Mouse (Mus musculus): Measurements from ENCODE around the gene Dgkq.
"Not testable (repeated sequence)": the region's sequence is repeated elsewhere in the genome, so short reads cannot be mapped to it uniquely, and the experiment has no call there.

Gene Dgkq

DNA sequence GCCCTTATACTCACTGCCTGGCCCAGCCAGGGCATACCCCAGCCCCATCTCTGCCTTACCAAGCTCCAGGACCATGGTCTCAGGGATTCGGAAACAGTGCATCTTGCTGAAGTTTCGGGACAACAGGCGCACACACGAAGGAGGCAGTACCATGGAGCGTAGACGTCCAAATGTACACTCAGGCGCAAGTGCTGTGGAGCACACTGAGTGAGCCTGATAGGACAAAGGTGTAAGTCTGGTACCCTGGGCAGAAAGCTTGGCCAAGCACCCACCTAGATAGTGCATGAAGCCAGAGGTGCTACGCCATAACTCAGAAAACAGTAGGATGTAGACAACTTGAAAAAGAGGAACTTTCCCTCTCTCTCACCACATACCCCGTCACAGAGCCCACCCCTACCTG lies 14.1 kb downstream of the Dgkq start:
- no peak for DNase-seq (ENCODE audit: extremely low spot score)

DNA sequence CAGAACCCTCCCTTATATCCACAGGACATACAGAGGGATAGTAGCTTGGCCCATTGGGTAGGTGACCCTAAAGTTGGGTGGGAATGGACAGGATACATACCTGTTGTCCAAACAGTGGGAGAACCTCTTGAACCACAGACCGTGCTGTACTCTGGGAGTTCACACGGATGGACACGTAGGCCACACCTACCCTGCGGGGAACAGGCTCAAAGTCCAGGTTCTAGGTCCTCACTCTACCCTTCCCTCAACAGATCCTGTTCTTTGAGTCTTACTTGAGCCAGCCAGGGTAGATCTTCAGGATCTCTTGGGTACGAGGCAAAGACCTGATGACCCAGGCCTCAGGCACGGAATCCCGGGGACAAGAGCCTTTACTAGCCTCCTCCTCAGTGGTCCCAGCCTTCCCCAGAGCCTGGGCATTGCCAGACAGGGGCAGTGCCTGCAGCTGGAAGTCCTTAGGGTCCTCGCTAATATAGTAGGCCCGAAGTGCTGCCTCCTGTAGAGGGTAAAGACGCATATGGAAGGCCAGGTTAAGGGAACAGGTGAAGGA lies 15.0 kb downstream of the Dgkq start:
- DNase-seq (ENCODE audit: extremely low spot score) = no peak

DNA sequence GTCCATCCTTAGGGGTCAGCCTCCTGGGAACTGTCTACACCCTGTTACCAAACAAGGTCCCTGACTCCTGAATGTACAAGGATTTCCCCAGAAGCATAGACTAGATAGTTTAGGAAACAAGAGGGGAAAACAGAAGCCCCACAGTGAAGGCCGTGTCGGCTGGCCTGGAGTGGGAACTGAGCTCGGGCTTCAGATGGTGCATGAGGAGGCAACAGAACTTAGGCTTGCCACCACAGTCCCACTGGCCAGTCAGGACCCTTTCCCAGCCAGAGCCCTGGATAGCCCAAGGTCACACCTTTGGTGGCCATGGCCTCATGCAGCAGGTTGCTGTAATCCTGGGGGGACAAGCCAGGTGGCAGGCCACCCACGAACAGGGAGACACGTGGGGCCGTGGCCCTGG lies 16.1 kb downstream of the Dgkq start:
- DNase-seq (ENCODE audit: extremely low spot score) = no peak

DNA sequence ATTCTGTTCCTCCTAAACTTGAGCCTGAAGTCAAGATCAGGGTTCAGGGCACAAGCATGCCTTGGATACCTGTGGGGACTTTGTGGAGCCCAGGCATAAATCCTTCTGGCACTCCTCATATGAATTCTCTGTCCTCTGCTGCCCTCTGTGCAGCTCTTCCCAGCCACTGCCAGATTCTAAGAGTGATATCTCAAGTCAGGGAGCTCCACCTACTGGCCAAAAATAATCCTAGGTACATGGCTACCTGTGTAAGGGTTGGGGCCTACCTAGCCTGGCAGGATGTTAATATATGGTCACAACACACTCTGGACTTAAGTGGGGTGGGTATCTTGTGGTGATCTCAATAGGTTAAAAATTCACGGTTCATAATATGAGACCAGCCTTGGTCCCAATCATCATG lies 17.6 kb downstream of the Dgkq start:
- DNase-seq (ENCODE audit: extremely low spot score) = peak; percentile 42

DNA sequence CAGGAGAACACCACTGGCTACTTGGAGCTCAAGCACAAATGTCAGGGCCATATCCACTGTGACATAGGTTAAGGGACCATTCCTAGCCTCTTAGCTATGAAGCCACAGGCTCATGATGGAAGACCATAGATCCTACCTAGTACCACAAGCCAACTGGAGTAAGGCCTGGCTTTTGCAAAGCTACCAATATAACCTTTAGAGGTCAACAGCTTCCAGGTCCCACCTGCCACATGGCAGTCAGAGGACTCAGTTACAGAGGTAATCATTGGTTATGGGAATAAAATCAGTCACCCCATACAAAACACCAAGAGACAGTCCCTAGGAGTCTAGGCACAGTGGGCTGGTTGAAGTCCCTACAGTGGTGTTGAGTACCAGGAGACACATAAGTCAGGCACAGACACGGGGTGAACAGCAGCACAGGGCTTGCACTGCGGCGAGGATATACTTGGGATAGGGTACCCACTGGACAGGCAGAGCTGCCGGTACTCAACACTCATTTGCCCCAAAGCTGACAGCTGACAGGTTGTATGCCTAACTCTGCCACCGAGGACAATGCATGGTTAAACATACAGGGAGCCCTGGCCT lies 18.2 kb downstream of the Dgkq start:
- DNase-seq (ENCODE audit: extremely low spot score) = no peak

DNA sequence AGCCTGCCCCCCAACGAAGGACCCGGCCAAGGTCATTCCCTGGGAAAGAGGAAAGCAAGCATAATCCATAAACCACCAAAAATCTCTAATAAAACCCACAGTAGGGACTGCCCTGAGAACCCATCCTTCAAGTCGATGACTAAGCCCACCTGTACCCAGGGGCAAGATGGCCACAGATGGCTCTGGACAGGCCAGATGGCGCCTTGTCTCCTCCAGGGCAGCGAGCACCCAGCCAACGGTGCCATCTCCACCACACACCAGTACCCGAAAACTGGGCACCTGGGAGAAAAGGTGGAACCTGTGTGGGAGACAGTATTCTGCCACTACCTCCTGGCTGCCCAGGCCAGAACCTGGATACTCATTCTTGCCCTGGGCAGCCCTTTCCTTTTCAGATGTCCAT lies 19.1 kb downstream of the Dgkq start:
- no peak for DNase-seq (ENCODE audit: extremely low spot score)

DNA sequence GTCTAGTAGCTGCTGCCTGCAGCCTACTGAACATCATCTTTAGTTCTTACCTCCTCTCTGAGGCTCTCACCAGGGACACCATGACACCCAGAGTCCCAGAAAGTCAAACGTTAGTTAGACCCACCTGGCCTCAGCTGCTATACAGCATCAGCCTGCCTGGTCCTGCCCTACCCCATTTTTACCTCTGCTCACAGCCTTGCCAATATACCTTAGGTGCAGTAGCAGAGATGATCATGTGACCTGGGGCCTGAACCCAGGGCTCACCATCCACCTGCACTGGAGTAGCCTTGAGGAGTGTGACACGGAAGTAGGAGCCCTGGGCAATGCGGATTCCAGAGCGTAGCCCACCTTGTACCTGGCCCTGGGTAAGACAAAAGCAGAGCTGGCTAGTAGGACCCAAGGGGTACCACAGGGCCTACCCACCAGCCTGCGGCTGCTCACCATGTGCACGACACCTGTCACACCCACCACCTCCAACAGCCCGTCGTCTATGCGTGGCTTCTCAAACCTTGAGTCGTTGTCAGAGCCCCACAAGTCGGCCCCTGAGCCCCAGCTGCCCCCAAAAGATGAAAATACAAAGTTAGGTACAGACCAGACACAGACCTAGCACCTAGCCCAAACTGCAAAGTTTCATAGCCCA lies 20.4 kb downstream of the Dgkq start:
- DNase-seq (ENCODE audit: extremely low spot score) = no peak

DNA sequence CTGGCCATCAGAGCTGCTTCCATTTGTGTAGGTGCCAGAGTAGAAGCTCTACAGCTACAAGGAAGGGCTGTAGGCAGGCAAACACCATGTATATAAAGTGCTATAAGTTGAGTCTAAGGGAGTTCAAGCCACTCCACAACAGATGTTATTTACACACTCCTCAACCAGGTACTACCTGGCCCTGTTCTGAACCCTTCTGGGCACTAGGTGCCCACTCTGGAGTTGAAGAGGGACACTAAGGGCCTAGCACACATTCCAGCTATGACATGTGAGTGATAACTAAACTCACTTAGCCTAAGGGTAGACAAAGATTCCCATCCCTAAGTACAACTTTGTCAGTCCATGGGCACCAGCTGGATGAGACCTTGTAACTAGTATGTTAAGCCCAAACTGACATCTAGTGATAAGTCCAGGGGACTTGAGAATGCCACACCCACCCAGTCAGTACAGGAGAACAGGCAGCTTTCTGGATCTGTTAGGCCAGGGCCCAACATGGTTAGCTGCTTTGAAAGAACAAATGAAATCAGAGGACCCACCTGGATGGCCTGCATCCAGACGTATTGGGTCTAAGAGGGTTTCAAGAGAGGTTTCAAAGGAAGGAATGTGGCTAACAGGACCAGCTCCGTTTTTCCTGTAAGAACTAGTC lies 21.5 kb downstream of the Dgkq start:
- DNase-seq (ENCODE audit: extremely low spot score) = no peak

DNA sequence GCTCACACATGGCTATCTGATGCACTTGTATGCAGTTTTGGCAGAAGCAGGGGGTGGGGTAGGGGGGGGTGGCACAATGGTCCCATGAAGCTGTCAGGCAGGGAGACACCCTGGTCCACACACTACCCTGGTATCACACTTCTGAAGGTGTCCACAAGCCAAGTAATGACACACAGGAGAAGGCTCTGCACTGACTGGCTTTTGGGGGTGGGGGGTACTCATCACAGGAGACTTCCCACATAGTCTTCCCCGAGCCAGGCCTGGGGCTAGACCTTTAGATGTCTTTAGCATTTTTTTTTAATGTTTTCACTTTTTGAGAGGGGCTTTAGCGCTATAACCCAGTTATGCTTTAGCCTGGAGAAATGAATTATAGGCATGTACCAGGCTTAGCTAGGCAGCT lies 22.2 kb downstream of the Dgkq start:
- no peak for DNase-seq (ENCODE audit: extremely low spot score)

DNA sequence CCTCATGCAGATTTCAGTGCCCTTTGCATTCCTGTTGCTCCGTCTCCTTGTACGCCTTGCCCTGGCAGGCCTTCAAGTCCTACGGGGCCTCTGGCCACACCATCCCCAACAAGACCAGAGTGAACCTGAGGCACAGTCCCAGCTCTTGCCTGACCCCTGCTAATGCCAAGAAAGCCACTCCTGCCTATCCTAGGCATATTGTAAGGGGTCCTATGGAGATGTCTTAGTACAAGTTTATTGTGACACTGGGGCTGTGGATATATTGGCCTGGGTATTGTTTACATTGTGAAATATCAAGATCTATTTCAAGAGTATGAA lies 23.2 kb downstream of the Dgkq start:
- DNase-seq (ENCODE audit: extremely low spot score) = no peak

DNA sequence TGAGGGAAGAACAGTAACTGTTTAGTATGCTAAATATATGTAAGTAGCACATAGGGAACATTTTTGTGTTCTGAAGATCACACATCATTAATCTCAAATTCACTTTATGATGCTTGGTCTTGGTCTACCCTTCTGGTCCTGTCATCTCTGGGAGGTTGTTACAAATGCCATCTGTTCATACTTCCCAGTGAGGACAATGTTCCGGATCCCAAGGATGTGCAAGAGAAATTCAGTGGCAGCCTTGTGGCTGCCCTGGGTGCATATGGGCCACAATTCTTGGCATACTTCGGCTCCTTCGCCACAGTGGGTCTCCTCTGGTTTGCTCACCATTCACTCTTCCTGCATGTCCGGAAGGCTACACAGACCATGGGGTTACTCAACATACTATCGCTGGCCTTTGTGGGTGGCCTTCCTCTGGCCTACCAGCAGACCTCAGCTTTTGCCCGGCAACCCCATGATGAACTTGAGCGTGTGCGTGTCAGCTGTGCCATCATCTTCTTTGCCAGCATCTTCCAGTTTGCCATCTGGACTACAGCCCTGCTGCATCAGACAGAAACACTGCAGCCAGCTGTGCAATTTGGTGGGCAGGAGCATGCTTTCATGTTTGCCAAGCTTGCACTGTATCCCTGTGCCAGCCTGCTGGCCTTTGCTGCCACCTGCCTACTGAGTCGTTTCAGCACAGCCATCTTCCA lies 23.7 kb downstream of the Dgkq start:
- no peak for DNase-seq (ENCODE audit: extremely low spot score)

DNA sequence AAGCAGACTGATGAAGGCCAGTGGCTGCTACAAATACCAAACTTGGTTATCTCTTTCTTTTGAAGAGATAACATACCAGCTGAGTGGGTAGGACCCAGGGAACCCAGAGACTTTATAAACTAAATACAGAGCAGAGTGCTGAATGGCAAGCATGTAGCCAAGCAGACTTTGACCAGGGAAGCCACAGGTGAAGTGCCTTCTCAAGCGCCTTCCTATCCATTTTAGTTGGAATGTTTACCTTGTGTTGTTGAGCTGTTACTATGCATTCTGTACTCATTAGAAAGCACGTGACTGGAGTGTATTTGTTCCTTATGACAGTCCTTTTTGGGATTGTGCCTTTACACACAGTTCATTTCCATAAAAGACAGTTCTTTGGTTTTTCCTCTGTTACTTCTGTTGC lies 25.8 kb downstream of the Dgkq start:
- no peak for DNase-seq (ENCODE audit: extremely low spot score)

DNA sequence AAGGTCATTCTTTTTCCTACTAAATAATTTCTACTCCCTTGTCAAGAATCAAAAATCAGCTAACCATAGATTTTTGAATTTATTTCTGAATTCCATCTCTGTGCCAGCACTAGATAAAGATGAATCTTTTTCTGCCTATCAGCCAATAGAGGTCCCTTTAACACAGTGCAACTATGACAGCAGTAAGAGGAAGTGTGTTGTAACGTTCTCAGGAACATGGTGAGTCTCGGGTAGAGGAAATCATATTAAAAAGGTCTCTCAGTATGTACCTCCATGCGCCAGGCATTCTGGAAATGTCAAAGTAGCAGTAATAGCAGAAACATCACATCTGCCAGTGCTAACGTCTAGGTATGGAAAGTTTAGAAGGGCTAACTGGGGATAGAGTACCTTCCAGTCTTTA lies 33.3 kb downstream of the Dgkq start:
- DNase-seq (ENCODE audit: extremely low spot score) = no peak

DNA sequence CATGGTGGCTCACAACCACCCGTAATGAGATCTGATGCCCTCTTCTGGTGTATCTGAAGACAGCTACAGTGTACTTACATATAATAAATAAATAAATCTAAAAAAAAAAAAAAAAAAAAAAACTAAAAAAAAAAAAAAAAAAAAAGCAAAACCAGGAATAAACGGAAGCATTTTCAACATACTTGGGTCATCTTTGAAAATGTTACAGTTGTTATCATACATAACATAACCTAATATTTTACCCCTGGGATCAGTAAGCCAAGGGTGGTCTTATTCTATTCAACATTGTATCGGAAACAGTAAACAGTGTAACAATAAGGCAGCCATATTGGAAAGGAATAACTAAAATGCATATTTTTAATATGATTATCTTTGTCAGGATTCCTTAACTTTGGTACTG lies 35.4 kb downstream of the Dgkq start:
- not testable (repeated sequence) for DNase-seq (ENCODE audit: extremely low spot score)

DNA sequence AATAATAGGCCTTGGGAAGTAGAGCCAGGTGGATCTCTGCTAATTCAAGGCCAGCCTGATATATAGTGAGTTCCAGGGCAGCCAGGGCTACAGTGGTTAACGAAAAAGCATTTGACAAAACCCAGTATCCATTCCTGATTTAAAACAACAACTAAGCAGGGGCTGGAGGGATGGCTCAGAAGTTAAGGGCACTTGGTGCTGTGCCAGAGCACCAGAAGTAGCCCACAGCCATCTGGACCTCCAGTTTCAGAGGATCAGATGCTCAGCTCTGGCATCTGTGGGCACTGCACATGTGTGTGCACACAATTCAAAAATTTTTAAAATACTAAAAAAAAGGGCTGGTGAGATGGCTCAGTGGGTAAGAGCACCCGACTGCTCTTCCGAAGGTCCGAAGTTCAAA lies 35.8 kb downstream of the Dgkq start:
- DNase-seq (ENCODE audit: extremely low spot score) = no peak

DNA sequence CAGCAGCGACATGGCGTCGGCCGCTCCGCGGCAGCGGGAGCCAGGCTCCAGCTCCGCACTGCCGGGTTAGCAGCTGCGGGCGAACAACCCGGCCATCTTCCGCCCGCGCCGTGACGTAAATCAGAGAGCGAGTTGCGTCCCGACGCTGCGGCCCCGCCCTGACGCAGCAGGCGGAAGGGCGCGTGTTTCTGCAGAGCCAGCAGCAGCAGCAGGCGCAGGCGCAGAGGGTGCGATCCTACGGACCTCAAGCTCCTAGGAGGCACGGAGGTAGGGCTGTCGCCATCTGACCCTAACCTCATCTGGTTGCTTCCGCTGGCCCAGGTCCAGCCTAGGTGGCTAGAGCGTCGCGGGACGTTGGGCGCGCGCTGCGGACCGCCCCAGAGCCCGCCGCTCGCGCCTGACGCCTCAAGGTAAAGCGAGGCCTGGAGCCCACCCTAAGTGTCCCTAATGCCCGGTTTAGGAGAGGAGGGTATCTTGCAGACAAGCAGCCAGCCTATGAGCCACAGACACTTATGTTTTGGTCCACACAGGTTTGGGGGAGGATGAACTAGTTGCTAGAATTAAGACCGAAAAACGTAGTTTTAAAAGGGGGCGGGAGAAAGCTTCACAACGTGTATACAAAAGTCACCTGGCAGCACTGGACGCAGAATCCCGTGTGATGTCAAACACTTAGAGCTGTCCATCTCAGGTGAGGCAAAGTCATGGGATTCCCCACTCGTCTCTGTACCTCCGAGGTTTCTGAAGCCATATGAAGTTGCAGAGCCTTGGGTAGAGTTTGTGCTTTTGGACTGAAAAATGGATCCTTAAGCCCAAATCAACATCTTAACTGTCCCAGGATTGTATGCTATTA lies 39.6 kb downstream of the Dgkq start, which contains the start of the genes Gak and Tmem175:
TSS of gene Gak (minus strand) at position 122 of the 850 bp plus-strand sequence.
TSS of gene Tmem175 (plus strand) at position 137 of the 850 bp plus-strand sequence.
- DNase-seq (ENCODE audit: extremely low spot score) = peak; percentile 89

DNA sequence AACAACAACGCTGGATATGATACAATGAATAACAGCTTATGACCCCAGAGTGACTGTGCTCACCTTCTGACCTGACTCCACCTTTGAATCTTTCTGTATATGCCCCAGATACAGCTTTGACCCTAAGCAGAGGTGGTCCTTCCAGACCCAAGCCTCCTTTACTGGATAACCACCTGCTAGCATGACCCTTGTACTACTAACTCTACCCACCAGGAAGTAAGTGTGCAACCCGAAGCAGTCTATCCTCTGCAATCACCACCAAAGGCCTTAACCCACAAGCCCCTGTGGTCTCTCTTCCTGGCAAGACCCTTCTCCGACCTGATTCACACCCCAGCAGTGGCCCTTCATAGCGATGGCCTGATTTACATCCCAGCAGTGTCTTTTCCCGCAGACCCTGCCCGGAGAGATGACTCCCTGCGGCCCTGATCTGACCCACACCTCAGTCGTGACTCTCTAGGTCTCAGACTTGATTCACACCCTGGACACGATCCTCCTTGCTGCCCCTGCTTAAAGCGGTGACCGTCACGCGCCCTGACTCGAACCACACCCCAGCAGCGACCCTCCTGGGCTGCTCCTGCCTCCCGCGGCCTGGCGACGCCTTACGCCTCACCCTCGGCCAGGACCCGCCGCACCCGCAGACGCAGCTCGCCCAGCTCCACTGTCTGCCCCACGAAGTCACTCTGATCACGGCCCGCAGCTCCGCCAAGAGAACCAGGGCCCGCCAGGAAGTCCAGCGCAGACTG lies 40.4 kb downstream of the Dgkq start:
- DNase-seq (ENCODE audit: extremely low spot score) = no peak

DNA sequence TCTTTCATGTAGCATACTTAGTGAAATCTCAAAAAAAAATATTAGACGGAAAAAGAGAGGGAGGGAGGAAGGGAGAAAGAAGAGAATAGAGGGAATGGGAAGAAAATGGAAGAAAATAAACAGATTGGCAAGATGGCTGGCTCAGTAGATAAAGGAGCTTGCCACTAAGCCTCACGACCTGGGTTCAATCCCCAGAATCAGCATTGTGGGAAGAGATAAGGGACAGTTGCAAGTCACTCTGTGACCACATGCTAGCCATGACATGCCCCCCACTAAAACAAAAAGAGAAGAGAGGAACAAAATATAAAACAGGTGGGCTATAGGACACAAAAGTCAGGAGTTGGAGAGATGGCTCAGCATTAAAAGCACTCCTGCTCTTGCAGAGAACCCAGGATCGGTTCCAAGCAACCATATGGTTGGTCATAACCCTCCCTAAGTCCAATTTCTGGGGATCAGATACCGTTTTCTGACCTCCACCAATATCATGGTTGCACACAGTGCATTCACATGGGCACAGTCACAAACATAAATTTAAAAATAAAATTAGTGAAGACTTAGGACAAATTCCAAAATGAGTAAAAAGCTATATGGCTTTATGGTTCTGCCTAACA lies 43.3 kb downstream of the Dgkq start:
- no peak for DNase-seq (ENCODE audit: extremely low spot score)

DNA sequence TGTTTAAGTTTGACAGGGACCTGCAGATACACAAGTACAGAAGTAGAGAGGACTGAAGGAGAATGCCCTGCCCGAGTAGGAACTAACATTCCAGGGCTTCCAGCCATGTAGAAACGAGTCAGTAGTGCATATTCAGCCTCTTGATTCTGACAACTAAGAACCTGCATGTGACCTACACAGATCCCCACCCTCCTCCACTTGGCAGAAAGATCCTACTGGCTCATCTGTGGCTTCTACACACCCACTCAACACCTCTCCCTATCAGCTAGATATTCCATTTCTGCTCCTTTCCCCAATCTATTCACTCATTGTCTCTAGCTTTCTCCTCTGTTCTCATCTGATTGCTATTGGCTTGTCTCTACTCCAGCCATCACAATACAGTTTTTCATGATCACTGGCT lies 47.6 kb downstream of the Dgkq start:
- no peak for DNase-seq (ENCODE audit: extremely low spot score)

DNA sequence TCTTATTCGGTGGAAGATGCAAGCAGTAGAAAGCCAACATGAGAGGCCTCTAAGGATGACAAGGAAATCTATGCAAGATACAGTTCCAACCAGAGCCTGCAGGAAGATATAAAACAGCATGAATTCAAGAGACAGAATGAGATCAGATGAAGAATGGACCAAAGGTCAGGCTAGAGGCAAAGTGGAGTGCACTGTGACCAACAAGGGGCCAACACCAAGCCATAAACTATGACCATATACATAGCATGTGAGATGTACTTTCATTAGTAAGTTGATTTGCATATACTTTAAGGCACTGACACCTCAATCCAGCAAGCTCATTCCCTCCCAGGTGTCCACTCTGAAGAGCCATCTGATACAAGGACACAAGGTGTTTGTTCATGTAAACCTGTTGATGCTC lies 59.0 kb downstream of the Dgkq start:
- no peak for DNase-seq (ENCODE audit: extremely low spot score)

DNA sequence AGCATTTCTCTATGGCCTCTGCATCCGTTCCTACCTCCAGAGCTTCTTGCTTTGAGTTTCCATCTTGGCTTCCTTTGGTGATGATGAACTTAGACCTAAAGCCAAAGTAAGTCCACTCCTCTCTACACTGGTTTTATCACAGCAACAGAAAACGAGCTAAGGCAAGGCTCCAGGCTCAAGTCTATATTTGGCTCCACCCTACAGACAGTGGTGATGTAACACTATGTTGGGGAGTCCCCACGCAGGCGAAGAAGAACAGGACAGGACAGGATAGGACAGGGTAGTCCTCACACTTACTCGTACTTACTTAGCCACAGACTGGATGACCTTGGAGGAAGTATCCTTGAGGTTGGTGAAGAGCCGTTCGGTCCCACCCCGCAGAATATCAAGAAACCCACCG lies 66.9 kb downstream of the Dgkq start:
- no peak for DNase-seq (ENCODE audit: extremely low spot score)

Measured in embryo, embryonic 9.5 days (tissue).